Comparison of ENCODE assay signal across 24 mouse cellular contexts in the genomic region with DNA sequence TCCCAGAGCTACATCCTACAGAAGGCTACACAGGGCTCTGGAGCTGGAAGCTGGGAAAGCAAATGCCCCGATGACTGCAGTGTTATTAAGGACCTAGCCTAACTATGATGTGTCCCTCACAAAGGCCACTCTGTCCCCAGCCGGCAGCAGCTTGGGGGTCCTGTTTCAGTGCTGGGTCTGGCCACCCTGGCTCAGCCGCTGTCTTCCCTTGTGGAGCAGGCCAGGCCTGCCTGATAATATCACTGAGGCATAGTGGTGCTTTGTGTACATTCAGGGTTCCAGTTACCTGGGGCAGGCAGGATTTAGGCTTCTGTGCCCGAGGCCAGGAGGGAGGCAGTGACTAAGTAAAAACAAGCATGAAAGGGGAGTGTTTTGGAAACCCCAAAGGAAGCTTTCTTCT.
DNase-seq lines count a peak whose midpoint lies in the region; ATAC-seq lines count a peak whose summit lies in the region.
"Had no signal": no experiment of that assay in that cellular context is flagged by ENCODE, and none has a peak within 500 bp of the region (broad histone marks: within the 10 kb centered on the region; RNA-seq: fewer than 3 reads in every experiment).

No protein-coding gene starts in this region.

- ATAC-seq in embryonic facial prominence, embryonic 12.5 days (ENCODE audit: insufficient number of reproducible peaks, insufficient read depth, low FRiP score, low TSS enrichment) = 0 out of 2 replicates have a peak, but pooled peaks have one; percentile 28
- ATAC-seq in kidney, embryonic 14.5 days (ENCODE audit: low FRiP score, low TSS enrichment) = no peak
- no peak for ATAC-seq in hindbrain, embryonic 11.5 days (ENCODE audit: low FRiP score)
- ATAC-seq: activated CD4-positive, CD25-positive, alpha-beta regulatory T cell, adult 4 months; forebrain, embryonic 15.5 days had no signal

- no peak overlapping the region for H3K4me2 ChIP-seq in embryonic facial prominence, embryonic 12.5 days (replicated peaks)
- H3K4me2 ChIP-seq in kidney, embryonic 14.5 days (replicated peaks; ENCODE audit: low read depth, low read length) = no peak overlapping the region
- no peak overlapping the region for H3K4me2 ChIP-seq in hindbrain, embryonic 11.5 days (replicated peaks; ENCODE audit: low read depth, low read length)
- H3K4me2 ChIP-seq: forebrain, embryonic 12.5 days; forebrain, embryonic 15.5 days; heart, embryonic 12.5 days; heart, embryonic 15.5 days; hindbrain, embryonic 12.5 days; hindbrain, embryonic 15.5 days had no signal

- H3K27me3 ChIP-seq in embryonic facial prominence, embryonic 12.5 days = no peaks in the 10 kb centered on the region
- H3K27me3 ChIP-seq in kidney, embryonic 14.5 days (ENCODE audit: control insufficient read depth, insufficient read depth, low read length) = no peaks in the 10 kb centered on the region
- no peaks in the 10 kb centered on the region for H3K27me3 ChIP-seq in hindbrain, embryonic 11.5 days (ENCODE audit: control insufficient read depth, insufficient read depth, low read length)
- 0 out of 2 replicates have a peak, but pooled peaks cover 9% of the 10 kb centered on the region for H3K27me3 ChIP-seq in heart, embryonic 10.5 days (ENCODE audit: insufficient read depth, poor library complexity, severe bottlenecking)
- H3K27me3 ChIP-seq: forebrain, embryonic 12.5 days; forebrain, embryonic 15.5 days; heart, embryonic 12.5 days; heart, embryonic 15.5 days; hindbrain, embryonic 12.5 days; hindbrain, embryonic 15.5 days had no signal

- H3K9ac ChIP-seq in embryonic facial prominence, embryonic 12.5 days = no peak overlapping the region
- H3K9ac ChIP-seq in kidney, embryonic 14.5 days (ENCODE audit: low read depth, low read length) = no peak overlapping the region
- no peak overlapping the region for H3K9ac ChIP-seq in hindbrain, embryonic 11.5 days (ENCODE audit: low read depth, low read length)
- H3K9ac ChIP-seq: forebrain, embryonic 12.5 days; forebrain, embryonic 15.5 days; heart, embryonic 12.5 days; heart, embryonic 15.5 days; hindbrain, embryonic 12.5 days; hindbrain, embryonic 15.5 days had no signal

- 20% methylated on average over 4 of the region's 4 CpGs for whole genome bisulfite sequencing in embryonic facial prominence, embryonic 12.5 days
- 55% methylated on average over 4 of the region's 4 CpGs for WGBS in kidney, embryonic 14.5 days
- 72% methylated on average over 4 of the region's 4 CpGs for WGBS in hindbrain, embryonic 11.5 days
- WGBS in heart, embryonic 10.5 days = 65% methylated on average over 4 of the region's 4 CpGs

- no peaks in the 10 kb centered on the region for H3K9me3 ChIP-seq in embryonic facial prominence, embryonic 12.5 days
- no peaks in the 10 kb centered on the region for H3K9me3 ChIP-seq in kidney, embryonic 14.5 days (ENCODE audit: control insufficient read depth, low read length)
- H3K9me3 ChIP-seq in hindbrain, embryonic 11.5 days (ENCODE audit: control insufficient read depth, low read length) = no peaks in the 10 kb centered on the region
- no peaks in the 10 kb centered on the region for H3K9me3 ChIP-seq in heart, embryonic 10.5 days
- H3K9me3 ChIP-seq: forebrain, embryonic 12.5 days; forebrain, embryonic 15.5 days; heart, embryonic 12.5 days; heart, embryonic 15.5 days; hindbrain, embryonic 12.5 days; hindbrain, embryonic 15.5 days had no signal

- H3K4me3 ChIP-seq in embryonic facial prominence, embryonic 12.5 days = no peak overlapping the region
- H3K4me3 ChIP-seq in kidney, embryonic 14.5 days (ENCODE audit: low read length) = no peak overlapping the region
- no peak overlapping the region for H3K4me3 ChIP-seq in hindbrain, embryonic 11.5 days (ENCODE audit: low read depth, low read length)
- no peak overlapping the region for H3K4me3 ChIP-seq in heart, embryonic 10.5 days
- H3K4me3 ChIP-seq: erythroblast, embryonic 14.5 days; forebrain, embryonic 12.5 days; forebrain, embryonic 15.5 days; heart, embryonic 12.5 days; heart, embryonic 15.5 days; hindbrain, embryonic 12.5 days; hindbrain, embryonic 15.5 days had no signal

- H3K27ac ChIP-seq in embryonic facial prominence, embryonic 12.5 days = 0 out of 2 replicates have a peak overlapping the region, but pooled peaks have one; percentile 41
- no peak overlapping the region for H3K27ac ChIP-seq in kidney, embryonic 14.5 days (ENCODE audit: low read depth, low read length)
- H3K27ac ChIP-seq in hindbrain, embryonic 11.5 days (ENCODE audit: low read depth, low read length) = no peak overlapping the region
- no peak overlapping the region for H3K27ac ChIP-seq in heart, embryonic 10.5 days
- H3K27ac ChIP-seq: forebrain, embryonic 12.5 days; forebrain, embryonic 15.5 days; heart, embryonic 15.5 days; hindbrain, embryonic 15.5 days had no signal

- H3K4me1 ChIP-seq in embryonic facial prominence, embryonic 12.5 days = 0 out of 2 replicates have a peak, but pooled peaks cover 7% of the 10 kb centered on the region
- H3K4me1 ChIP-seq in kidney, embryonic 14.5 days (ENCODE audit: control insufficient read depth, insufficient read depth, low read length) = peaks cover 3% of the 10 kb centered on the region; the same call in 1 of the 2 replicates
- H3K4me1 ChIP-seq in hindbrain, embryonic 11.5 days (replicated peaks; ENCODE audit: control insufficient read depth, insufficient read depth, low read length) = no peaks in the 10 kb centered on the region
- H3K4me1 ChIP-seq in heart, embryonic 10.5 days = no peaks in the 10 kb centered on the region
- H3K4me1 ChIP-seq: forebrain, embryonic 12.5 days; forebrain, embryonic 15.5 days; heart, embryonic 12.5 days; heart, embryonic 15.5 days; hindbrain, embryonic 12.5 days; hindbrain, embryonic 15.5 days had no signal

- peak; percentile 61 for DNase-seq in heart, adult 11 months
- no peak for DNase-seq in heart, postnatal 10 days
- DNase-seq in forelimb bud, embryonic 11.5 days (ENCODE audit: low read depth, low spot score) = peak; percentile 12
- no peak for DNase-seq in hindbrain, embryonic 11.5 days (ENCODE audit: low spot score)
- DNase-seq in heart, embryonic 10.5 days (ENCODE audit: low spot score) = no peak
- DNase-seq: adrenal gland, postnatal 10 days; adrenal gland, postnatal 36 days; cerebellum, adult 18-20 months; cerebellum, adult 9-10 months; cerebellum, postnatal 14 days; gastrocnemius, postnatal 10 days; gastrocnemius, postnatal 36 days; heart, postnatal 14 days; heart, postnatal 4 days had no signal

- intact Hi-C loops in heart, postnatal 10 days (cut with DNase I) = no loop called here

- no peaks in the 10 kb centered on the region for H3K36me3 ChIP-seq in embryonic facial prominence, embryonic 12.5 days
- no peaks in the 10 kb centered on the region for H3K36me3 ChIP-seq in kidney, embryonic 14.5 days (ENCODE audit: control insufficient read depth, insufficient read depth, low read length)
- no peaks in the 10 kb centered on the region for H3K36me3 ChIP-seq in hindbrain, embryonic 11.5 days (ENCODE audit: control insufficient read depth, insufficient read depth, low read length)
- no peaks in the 10 kb centered on the region for H3K36me3 ChIP-seq in heart, embryonic 10.5 days
- H3K36me3 ChIP-seq: forebrain, embryonic 12.5 days; forebrain, embryonic 15.5 days; heart, embryonic 12.5 days; heart, embryonic 15.5 days; hindbrain, embryonic 12.5 days; hindbrain, embryonic 15.5 days had no signal

Comparison
In these comparisons a context has a peak if more than half of its experiments do, and no peak if none do; other contexts are left out.
1. DNase-seq: peak in heart, adult 11 months (single experiment) and forelimb bud, embryonic 11.5 days (single experiment); none in heart, postnatal 10 days (0 of 2), hindbrain, embryonic 11.5 days (single experiment) and heart, embryonic 10.5 days (single experiment).